Mouse (Mus musculus) limb, embryonic 10.5 days (tissue): ENCODE data around the gene Whrn. TPM values are rescaled to one million over a fixed set of nuclear protein-coding genes. Genes with fewer than 3 reads are reported as not detected.
A peak's percentile ranks its signal among the peaks of the same experiment; 100 is the strongest.

ENCODE experiments used
- DNase-seq: peaks from one replicate; pipeline ENCODE4 v3.0.0-alpha.2; 2017; ENCODE audit warnings: low spot score
- H3K27ac ChIP-seq: fragments of 300-500 bp; sonication (generic); 2 replicates; pipeline ENCODE4 v1.5.1; 2016; ENCODE audit warnings: mild to moderate bottlenecking
- H3K27me3 ChIP-seq: fragments of 300-500 bp; sonication (generic); 2 replicates; pipeline ENCODE4 v1.6.1; 2016; ENCODE audit warnings: low read depth, mild to moderate bottlenecking; ENCODE audit not compliant: poor library complexity, severe bottlenecking
- H3K36me3 ChIP-seq: fragments of 300-500 bp; sonication (generic); 2 replicates; pipeline ENCODE4 v1.6.1; 2016; ENCODE audit warnings: mild to moderate bottlenecking, moderate library complexity
- H3K4me1 ChIP-seq: fragments of 300-500 bp; sonication (generic); 2 replicates; pipeline ENCODE4 v1.6.1; 2016
- H3K4me3 ChIP-seq: fragments of 300-500 bp; sonication (generic); 2 replicates; pipeline ENCODE4 v1.5.1; 2016; ENCODE audit warnings: mild to moderate bottlenecking, moderate library complexity
- H3K9me3 ChIP-seq: fragments of 300-500 bp; sonication (generic); replicated peaks from 2 replicates; pipeline ENCODE4 v1.6.1; 2016; ENCODE audit warnings: mild to moderate bottlenecking
- WGBS: fragments of 180-500 bp; shearing (Covaris S2); methylation state at CpG from one replicate; pipeline ENCODE4 v1.1.7; 2016; 5-methylcytosine and 5-hydroxymethylcytosine counted together
- polyA plus RNA-seq: library from polyadenylated mRNA; unstranded; fragments of >200 nt; fragmentation: Nextera tagmentation; extraction: Ambion mirVana; gene quantifications from 2 replicates; pipeline ENCODE4 v1.2.1, GENCODE M21; 2016

The Whrn gene
- polyA plus RNA-seq, 1 experiment from 2014 or later, result 13.9 TPM

DNA sequence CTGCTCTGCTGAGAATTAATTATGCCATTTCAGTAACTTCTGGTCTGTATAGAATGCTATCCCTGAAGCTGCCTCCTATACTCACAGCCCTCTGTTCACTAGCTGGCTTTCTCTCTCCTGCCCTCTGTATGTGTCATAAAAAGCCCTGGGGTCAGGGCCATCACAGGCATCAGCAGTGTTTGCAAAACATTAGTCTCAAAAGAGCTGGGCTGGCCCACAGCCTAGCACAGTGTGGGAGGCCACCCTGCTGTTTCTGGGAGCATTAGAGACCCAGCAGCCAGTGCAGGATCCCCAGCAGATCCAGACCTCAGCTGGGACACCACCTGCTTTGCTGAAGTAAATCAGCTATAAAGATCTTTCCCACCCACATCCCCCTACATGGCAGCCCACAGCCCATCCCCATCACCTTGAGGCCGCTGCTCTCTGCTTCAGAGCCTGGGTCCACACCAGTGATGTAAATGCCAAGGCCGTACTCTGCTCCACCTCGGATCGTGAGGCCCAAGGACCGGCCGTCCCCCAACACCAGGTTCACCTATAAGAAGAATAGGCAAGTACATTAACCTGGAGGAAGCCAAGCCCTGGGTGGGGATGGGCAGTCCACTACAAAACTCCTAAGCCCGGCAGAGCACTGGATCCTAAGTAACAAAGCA, 34.8 kb downstream of the Whrn start:
- peak overlapping the region; percentile 59 for H3K27ac ChIP-seq
- 84% methylated on average over 7 of the region's 7 CpGs for WGBS
- no peaks in the 10 kb centered on the region for H3K9me3 ChIP-seq
- peaks cover 28% of the 10 kb centered on the region for H3K36me3 ChIP-seq
- no peak for DNase-seq
- H3K4me3 ChIP-seq, result no peak overlapping the region
- peaks cover 62% of the 10 kb centered on the region for H3K4me1 ChIP-seq
- no peaks in the 10 kb centered on the region for H3K27me3 ChIP-seq

DNA sequence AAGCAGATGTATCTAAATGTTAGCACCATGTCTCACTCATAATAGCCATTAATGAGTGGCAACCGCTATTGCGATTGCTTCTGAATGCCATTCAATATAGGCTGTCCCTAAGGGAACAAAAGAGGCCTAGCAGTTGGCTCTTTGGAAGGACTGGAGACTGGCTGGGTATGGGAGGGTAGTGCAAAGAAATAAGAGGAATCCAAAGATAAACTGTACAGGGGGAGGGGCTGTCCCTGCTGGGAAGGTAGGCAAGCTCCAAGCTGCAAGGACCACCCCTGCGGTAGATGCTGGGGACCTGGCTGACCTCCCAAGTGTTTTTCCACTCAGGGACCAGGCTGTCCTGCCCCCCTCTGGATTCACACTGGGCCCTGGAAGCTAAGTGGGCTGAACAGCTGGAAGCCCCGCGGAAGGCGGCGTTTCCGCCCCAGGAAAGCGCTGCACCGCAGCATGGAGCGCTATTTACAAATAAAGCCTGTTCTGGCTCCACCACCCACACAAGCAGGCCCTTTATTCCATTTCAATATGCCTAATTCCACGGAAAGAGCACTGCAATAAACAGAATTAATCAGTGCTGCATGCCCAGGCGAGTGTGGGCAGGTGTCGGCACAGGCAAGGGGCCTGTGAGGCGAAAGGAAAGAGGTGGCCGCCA, 36.5 kb downstream of the Whrn start:
- H3K27me3 ChIP-seq, result no peaks in the 10 kb centered on the region
- 41% methylated on average over 16 of the region's 16 CpGs for WGBS
- H3K36me3 ChIP-seq, result peaks cover 22% of the 10 kb centered on the region

GRCm38 (mm10) chr4:63456547-63456946, 39.2 kb downstream of the Whrn start:
- no peaks in the 10 kb centered on the region for H3K27me3 ChIP-seq
- no peak for DNase-seq
- peaks cover 4% of the 10 kb centered on the region for H3K36me3 ChIP-seq
- H3K9me3 ChIP-seq, result no peaks in the 10 kb centered on the region
- H3K27ac ChIP-seq, result peak overlapping the region; percentile 77; the same call in 1 of the 2 replicates
- WGBS, result 50% methylated on average over 5 of the region's 5 CpGs
- peaks cover 60% of the 10 kb centered on the region for H3K4me1 ChIP-seq
- no peak overlapping the region for H3K4me3 ChIP-seq

More for the DNA sequence above, 36.5 kb downstream of the Whrn start:
- peak overlapping the region; percentile 78 for H3K27ac ChIP-seq
- H3K4me3 ChIP-seq, result 0 out of 2 replicates have a peak overlapping the region, but pooled peaks have one; percentile 1
- no peaks in the 10 kb centered on the region for H3K9me3 ChIP-seq
- H3K4me1 ChIP-seq, result peaks cover 62% of the 10 kb centered on the region
- DNase-seq, result peak; percentile 54

GRCm38 (mm10) chr4:63453939-63454513, 41.8 kb downstream of the Whrn start:
- Histone ChIP-seq H3K9me3 (no peaks in the 10 kb centered on the region), H3K27ac (0 out of 2 replicates have a peak overlapping the region, but pooled peaks have one; percentile 10), H3K4me3 (no peak overlapping the region), H3K36me3 (peaks cover 17% of the 10 kb centered on the region), H3K4me1 (peaks cover 35% of the 10 kb centered on the region), H3K27me3 (no peaks in the 10 kb centered on the region)
- no peak for DNase-seq
- 75% methylated on average over 6 of the region's 6 CpGs for WGBS

- 91% methylated on average over 3 of the region's 3 CpGs for WGBS
Observed at GRCm38 (mm10) chr4:63452555-63452954, 43.2 kb downstream of the Whrn start.

DNA sequence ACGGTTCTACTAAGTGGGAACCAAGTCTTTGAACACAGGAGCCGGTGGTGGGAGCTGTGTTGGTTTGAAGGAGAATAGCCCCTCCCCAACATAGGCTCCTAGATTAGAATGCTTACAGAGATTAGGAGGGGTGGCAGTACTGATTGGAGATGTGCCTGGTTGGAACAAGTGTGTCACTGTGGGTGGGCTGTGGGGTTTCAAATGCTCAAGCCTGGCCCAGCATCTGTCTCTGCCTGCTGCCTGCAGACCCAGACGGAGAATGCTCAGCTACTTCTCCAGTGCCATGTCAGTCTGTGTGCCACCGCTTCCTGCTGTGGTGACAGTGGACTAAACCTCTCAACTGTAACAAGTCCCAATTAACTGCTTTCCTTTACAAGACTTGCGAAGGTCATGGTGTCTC, 45.2 kb downstream of the Whrn start:
- no peak overlapping the region for H3K27ac ChIP-seq
- WGBS, result 86% methylated on average over 5 of the region's 5 CpGs
- no peak overlapping the region for H3K4me3 ChIP-seq

More at GRCm38 (mm10) chr4:63452555-63452954, 43.2 kb downstream of the Whrn start:
- peaks cover 28% of the 10 kb centered on the region for H3K36me3 ChIP-seq
- no peak overlapping the region for H3K27ac ChIP-seq
- no peaks in the 10 kb centered on the region for H3K9me3 ChIP-seq
- no peaks in the 10 kb centered on the region for H3K27me3 ChIP-seq
- peaks cover 24% of the 10 kb centered on the region for H3K4me1 ChIP-seq
- H3K4me3 ChIP-seq, result no peak overlapping the region
- no peak for DNase-seq

DNA sequence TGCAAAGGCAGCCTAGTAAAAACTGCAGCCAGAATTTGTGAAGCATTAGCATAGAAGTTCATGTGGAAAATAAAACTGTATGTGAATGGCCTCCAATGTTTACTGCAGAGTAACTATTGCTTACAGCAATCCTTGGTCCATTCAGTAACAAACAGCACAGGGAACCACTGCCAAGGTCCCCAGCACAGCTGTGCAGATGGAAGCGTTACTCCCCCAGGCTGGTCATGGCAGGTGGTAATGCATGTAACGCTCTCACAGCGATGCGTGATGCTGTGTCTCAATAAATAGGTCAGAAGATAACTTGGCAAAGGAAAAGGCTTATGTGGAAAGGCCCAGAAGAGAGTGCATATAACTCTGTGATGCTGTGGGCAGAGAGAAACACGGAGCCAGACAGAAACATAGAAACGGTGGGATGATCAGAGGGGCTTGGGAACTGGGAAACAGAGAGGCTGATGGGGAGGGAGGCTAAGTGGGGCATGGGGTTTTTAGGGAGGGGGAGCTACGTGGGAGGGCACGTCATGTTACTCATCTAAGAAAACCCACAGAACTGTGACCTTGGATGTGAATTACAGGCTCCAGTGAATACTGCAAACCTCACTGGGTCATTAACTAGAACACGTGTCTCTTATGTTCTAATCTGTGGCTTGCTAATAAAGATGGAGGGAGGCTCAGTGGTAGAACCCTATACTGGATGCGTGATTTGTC, 51.3 kb downstream of the Whrn start:
- 91% methylated on average over 10 of the region's 10 CpGs for WGBS

More for the DNA sequence above, 45.2 kb downstream of the Whrn start:
- DNase-seq, result no peak
- peaks cover 10% of the 10 kb centered on the region; the same call in 1 of the 2 replicates for H3K4me1 ChIP-seq
- no peaks in the 10 kb centered on the region; the same call in 1 of the 2 replicates for H3K9me3 ChIP-seq
- H3K27me3 ChIP-seq, result no peaks in the 10 kb centered on the region
- H3K36me3 ChIP-seq, result peaks cover 42% of the 10 kb centered on the region

GRCm38 (mm10) chr4:63443101-63443500, 52.7 kb downstream of the Whrn start:
- no peak for DNase-seq
- WGBS, result 95% methylated on average over 2 of the region's 2 CpGs
- Histone ChIP-seq H3K36me3 (peaks cover 39% of the 10 kb centered on the region), H3K27me3 (no peaks in the 10 kb centered on the region), H3K9me3 (no peaks in the 10 kb centered on the region; the same call in 1 of the 2 replicates), H3K4me3 (no peak overlapping the region), H3K4me1 (peaks cover 31% of the 10 kb centered on the region), H3K27ac (no peak overlapping the region)

More for the DNA sequence above, 51.3 kb downstream of the Whrn start:
- peaks cover 22% of the 10 kb centered on the region for H3K4me1 ChIP-seq
- no peaks in the 10 kb centered on the region for H3K27me3 ChIP-seq
- H3K4me3 ChIP-seq, result no peak overlapping the region
- H3K27ac ChIP-seq, result no peak overlapping the region
- H3K36me3 ChIP-seq, result peaks cover 42% of the 10 kb centered on the region
- no peak for DNase-seq
- H3K9me3 ChIP-seq, result no peaks in the 10 kb centered on the region; the same call in 1 of the 2 replicates

DNA sequence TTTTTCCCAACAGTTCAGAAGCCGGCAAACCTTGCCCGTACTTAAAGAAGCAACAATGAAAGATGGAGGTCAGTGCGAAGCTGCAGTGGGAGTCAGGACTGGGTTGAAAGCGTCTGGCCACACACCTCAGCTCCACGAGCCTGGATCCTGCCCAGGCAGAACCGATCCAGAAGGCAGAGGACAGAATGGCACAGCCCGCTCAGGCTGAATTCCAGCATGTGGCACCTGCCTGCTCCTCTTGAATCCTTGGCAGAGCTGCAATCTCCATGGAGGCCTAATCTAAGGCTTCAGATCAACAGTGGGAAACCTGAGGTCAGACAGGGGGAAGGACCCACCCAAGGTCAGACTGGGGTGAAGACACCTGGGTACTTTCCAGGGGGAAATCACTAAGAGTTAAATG, 54.2 kb downstream of the Whrn start:
- Histone ChIP-seq H3K36me3 (peaks cover 30% of the 10 kb centered on the region), H3K4me1 (peaks cover 45% of the 10 kb centered on the region), H3K4me3 (no peak overlapping the region), H3K27ac (peak overlapping the region; percentile 63; the same call in 1 of the 2 replicates), H3K27me3 (no peaks in the 10 kb centered on the region), H3K9me3 (no peaks in the 10 kb centered on the region; the same call in 1 of the 2 replicates)
- no peak for DNase-seq
- WGBS, result 94% methylated on average over 7 of the region's 7 CpGs

DNA sequence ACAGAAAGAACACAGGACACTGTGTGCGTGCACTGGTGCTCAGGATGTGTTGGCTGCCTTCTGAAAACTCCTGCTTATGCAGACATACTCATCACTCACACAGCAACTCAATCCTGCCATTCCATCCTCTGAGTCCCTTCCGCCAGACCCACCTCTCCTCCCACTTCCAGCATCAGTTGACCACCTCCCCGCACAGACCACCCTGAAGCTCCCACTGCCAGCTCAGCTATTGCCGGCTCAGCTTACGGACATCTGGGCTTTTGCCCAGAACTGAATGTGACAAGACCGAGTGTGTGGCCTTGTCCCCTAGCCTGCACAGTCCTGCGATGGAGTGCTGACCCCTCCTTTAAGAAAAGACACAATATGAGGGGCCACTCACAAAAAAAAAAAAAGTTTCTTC, 55.5 kb downstream of the Whrn start:
- peaks cover 57% of the 10 kb centered on the region for H3K4me1 ChIP-seq
- H3K36me3 ChIP-seq, result peaks cover 18% of the 10 kb centered on the region
- 61% methylated on average over 7 of the region's 7 CpGs for whole genome bisulfite sequencing
- H3K27me3 ChIP-seq, result no peaks in the 10 kb centered on the region
- H3K9me3 ChIP-seq, result no peaks in the 10 kb centered on the region
- DNase-seq, result peak; percentile 51
- H3K27ac ChIP-seq, result peak overlapping the region; percentile 63; the same call in 1 of the 2 replicates
- no peak overlapping the region for H3K4me3 ChIP-seq

- H3K27me3 ChIP-seq, result no peaks in the 10 kb centered on the region
- no peak overlapping the region for H3K4me3 ChIP-seq
- H3K4me1 ChIP-seq, result peaks cover 59% of the 10 kb centered on the region
- H3K36me3 ChIP-seq, result peaks cover 36% of the 10 kb centered on the region; the same call in 1 of the 2 replicates
- no peaks in the 10 kb centered on the region for H3K9me3 ChIP-seq
- DNase-seq, result no peak
- peak overlapping the region; percentile 83 for H3K27ac ChIP-seq
- 84% methylated on average over 5 of the region's 5 CpGs for WGBS
Observed at GRCm38 (mm10) chr4:63437968-63438367, 57.8 kb downstream of the Whrn start.

GRCm38 (mm10) chr4:63437119-63437815, 58.5 kb downstream of the Whrn start:
- WGBS, result 60% methylated on average over 16 of the region's 16 CpGs
- H3K27ac ChIP-seq, result peak overlapping the region; percentile 83
- H3K27me3 ChIP-seq, result no peaks in the 10 kb centered on the region
- peaks cover 36% of the 10 kb centered on the region; the same call in 1 of the 2 replicates for H3K36me3 ChIP-seq
- H3K4me1 ChIP-seq, result peaks cover 59% of the 10 kb centered on the region
- H3K9me3 ChIP-seq, result no peaks in the 10 kb centered on the region
- peak; percentile 80 for DNase-seq
- H3K4me3 ChIP-seq, result no peak overlapping the region
